Mouse (Mus musculus): ENCODE measurements around the gene Lrp5.
A peak's percentile ranks its signal among the peaks of the same experiment; 100 is the strongest.

Lrp5 gene

DNA sequence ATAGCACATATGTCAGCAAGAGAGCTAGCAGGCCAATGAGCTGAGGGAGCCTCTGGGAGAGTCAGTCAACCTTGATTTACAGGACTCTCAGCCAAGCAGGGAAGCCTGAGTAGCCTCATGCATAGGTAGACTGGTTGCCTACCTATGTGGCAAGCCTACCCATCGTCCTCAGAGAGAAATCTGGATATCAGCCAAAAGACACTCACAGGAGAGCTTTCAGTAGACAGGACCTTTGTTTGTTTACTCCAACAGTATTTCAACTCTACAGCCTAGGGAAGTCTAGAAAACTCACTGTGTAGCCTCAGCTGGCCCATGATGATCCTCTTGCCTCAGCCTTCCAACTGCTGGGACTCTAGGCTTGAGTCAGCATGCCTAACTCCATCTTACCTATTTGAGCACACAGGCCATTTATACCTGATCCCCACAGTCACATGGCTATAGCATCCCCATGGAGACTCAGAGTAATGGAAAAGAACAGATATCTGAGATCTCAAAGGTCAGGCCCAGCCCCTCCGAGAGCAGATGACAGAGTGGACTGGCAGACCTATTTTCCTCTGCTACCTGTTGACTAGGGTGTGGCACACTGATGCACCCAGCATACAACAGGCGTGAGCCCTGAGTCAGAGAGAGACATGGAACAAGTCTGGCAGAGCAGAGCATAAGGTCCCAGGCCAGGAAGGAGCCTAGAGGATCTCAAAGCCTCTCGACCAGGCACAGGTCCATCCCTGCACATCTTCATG, 73.7 kb downstream of the Lrp5 start:
- no peak for DNase-seq (ENCODE audit: low read depth, low spot score)

DNA sequence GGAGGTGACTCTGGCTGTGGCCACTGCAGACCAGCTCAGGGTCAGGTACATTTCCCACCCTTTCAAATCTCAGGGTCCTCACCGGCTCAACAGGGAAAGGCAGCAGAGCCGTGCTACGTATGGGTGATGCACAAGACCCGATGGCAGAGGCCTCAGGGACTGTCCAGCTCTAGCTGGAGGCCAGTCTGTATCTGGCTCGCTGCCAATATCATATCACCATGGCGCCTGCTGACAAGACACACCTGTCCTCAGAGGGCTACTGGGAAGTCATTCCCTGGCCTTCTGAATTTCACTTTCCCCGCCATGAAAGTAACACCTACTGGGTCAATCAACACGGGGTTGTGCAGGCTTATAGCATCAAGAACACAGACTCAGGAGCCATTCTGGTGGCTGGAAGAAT, 74.6 kb downstream of the Lrp5 start:
- no peak for DNase-seq (ENCODE audit: low read depth, low spot score)

DNA sequence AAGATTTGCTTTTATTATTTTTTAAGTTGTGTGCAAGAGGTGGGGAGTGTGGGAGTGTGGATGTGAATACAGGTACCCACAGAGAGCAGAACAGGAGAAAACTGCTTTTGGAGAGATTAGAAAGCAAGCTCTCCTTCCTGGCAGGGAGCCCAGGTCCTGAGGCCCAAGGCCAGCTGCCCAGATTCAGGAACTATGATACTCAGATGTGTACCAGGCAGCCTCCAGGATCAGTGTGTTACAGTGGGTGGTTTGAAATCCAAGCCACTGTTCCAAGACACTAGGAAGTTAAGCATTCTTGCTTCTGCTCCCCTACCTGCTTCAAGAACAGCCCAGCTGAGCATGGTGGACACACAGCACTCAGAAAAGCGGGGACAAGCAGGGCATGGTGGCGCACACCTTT, 75.5 kb downstream of the Lrp5 start:
- DNase-seq (ENCODE audit: low read depth, low spot score): no peak

DNA sequence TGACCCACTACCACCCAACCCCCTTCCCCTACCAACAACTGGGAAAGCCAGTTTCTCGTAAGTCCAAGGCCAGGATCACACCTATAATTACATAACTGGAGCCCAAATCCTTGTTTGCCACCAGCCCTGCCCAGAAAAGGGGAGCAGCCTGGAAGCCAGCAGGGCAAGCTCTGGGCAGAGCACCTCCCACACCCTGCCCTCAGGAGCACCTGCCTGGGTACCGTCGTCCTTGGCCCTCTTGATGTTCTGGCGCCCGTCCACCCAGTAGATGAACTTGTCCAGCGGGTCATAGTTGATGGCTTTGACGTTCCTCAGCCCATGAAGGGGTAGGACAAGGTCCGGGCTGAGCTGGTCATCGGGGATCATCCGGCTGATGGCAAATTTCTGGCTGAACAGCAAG, 76.5 kb downstream of the Lrp5 start:
- DNase-seq (ENCODE audit: low read depth, low spot score): no peak

DNA sequence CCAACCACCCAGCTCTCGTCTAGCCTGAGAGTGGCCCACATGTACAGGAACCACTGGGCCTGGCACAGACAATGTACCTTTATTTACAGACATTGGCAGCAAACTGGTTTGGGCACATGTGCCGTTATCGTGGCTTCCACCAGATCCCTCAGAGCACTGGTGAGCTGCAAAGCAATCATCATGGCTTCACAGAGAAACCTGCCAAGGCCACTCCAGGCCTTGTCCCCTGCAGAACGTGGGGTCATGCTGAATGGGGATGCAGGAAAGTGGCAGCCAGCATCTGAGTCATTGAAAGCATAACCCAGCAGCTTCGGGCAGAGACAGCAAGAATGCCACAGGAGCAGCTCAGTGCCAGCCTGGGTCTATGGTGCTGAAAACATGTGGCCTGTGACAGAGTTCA, 92.0 kb downstream of the Lrp5 start:
- DNase-seq (ENCODE audit: low read depth, low spot score): no peak

DNA sequence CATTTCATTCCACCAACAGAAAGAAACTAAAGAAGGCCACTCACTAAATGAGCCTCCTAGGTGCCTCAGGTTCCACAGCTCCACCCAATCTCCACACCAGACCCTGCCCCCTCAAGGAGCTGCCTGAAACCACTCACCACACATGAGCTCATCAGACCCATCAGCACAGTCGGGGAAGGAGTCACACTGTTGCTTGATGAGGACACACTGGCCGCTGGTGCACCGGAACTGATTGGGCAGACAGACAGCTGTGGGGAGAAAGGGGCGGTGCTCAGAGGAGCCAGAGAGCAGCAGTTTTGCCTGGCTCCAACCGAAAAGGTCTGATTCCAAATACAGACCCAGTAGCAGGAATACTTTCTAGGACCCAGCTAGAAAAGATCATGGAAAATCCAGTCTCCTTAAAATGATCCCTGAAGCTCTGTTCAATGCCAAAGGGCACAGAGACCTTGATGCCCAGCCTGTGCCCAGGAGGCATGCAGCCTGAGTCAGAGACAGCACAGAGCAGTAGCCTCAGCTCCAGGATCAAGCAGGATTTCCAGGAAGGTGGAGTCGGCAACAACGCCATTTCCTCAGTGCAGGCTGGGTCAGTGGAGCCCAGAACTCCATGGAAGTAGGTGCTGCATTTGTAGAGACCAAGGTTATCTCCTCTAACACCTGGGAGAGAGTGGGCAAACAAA, 92.8 kb downstream of the Lrp5 start:
- DNase-seq (ENCODE audit: low read depth, low spot score): no peak

DNA sequence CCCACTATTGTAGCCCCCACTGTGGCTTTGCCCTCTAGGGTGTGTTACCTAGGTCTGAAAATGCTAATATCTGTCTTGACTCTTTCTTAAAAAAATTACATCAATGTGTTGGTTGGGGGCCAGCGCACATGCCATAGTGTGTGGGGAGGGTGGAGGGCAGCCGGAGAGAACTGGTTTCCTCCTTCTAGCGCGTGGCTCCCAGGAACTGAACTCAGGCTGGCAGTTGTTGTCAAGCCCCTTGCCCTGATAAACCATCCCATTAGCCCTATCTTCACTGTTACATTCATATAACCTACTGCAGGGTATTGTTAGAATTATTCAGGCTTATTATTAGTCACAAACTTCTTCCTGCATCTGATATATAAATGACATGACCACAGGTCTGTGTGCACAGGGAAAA, 96.4 kb downstream of the Lrp5 start:
- no peak for DNase-seq (ENCODE audit: low read depth, low spot score)

DNA sequence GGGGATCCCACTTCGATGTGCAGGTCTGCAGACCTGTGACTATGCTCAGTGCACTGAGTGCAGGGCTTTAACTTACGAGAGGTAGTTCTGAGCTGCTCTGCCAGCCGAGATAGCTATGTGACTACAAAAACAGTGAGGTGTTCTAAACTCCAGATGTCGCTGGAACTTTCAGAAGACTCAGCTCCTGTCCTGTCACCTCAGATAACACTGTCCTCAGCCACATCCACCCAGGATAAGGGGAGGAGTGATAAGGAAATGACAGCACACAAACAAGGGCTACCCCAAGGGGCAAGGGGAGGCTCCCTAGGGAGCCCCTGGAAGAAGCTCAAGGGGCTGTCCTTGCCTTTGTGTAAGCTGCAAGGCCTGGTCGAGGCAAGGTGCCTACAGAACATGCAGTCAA, 96.8 kb downstream of the Lrp5 start:
- no peak for DNase-seq (ENCODE audit: low read depth, low spot score)

DNA sequence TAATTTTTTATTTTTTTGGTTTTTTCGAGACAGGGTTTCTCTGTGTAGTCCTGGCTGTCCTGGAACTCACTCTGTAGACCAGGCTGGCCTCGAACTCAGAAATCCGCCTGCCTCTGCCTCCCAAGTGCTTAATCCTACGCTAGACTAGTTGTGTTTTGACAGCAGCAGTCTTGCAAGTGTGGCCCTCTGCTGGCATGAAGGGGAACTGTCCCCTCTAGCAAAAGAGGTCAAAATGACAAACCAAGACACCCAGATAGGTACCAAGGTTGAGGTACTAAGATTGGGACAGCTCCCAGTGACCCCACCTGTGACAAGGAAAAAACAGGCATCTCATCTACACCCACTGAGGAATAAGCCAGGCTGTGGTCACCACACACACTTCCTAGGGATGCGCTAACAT, 98.6 kb downstream of the Lrp5 start:
- peak; percentile 78 for DNase-seq (ENCODE audit: low read depth, low spot score)

DNA sequence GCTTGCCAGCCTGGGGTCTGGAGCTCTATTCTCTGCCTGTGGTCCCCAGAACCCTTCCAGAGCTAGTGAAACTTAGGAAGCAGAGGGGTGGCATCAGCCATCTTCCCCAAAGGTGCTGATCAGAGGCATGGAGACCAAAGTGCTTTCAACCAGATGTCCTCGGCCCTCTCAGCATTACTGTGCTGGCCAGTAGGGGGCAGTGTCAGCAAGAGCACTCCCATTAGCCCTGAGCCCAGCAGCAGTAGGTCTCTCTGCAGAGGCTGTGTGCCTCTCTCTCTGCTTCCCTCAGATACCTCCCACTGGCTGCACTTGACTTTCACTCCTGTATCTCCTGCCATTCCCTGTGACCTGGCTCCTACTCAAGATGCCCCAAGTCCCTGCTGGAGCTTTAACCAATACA, 99.8 kb downstream of the Lrp5 start:
- peak; percentile 87 for DNase-seq (ENCODE audit: low read depth, low spot score)

DNA sequence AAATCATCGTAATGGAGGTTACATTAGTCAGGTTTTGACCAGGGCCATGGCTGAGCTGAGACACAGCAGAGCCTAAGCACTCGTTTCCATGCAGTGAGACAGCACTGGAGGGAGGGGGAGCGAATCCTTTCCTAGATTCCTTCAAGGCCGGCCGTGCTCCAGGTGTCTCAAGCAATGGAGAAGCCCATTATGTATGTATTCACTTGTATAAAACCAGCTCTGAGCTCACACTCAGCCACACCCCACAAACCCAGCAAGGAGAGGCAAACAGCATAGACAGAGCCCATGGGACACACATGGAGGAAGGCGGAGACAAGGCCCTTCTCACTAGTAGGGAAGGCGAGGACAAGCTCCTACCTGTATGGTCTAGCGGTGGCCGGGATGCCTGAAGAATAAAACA, 100.3 kb downstream of the Lrp5 start:
- DNase-seq (ENCODE audit: low read depth, low spot score): peak; percentile 84

DNA sequence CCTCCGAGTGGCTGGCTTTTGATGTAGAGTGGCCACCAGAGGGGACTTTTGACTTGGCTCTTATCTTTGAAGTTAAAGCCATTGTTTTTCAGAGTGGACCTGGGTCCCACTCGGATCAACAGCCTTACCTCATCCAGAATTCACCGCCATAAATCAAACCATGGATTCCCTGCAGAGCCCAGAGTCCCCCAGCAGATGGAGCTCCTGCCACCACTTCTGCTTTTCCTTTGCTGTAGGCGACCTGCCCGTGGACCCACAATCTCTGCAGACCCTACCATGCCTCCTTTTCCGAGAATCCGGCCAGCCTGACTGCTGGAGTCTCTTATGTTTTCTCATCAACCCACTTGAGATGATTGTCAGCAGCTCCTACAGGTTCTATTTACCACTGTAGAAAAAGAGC, 105.0 kb downstream of the Lrp5 start:
- DNase-seq (ENCODE audit: low read depth, low spot score): peak; percentile 79

DNA sequence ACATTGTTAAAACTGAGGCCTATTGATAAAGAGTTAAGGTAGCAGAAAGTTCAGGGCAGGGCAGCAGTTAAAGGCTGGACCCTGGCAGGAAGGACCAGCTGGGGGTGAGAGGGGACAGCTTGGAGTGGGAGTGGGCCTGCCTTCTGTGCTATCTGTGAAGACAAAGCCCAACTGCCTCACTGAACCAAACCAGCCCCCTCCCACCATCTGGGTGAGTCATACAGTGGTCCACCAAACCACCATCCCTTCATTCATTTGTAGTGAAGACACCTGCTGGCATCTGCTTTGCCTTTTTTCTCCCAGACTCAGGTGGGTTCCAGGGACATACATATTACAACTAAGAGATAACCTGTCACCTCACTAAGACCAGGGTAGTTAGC, 108.5 kb downstream of the Lrp5 start:
- no peak for DNase-seq (ENCODE audit: low read depth, low spot score)

DNA sequence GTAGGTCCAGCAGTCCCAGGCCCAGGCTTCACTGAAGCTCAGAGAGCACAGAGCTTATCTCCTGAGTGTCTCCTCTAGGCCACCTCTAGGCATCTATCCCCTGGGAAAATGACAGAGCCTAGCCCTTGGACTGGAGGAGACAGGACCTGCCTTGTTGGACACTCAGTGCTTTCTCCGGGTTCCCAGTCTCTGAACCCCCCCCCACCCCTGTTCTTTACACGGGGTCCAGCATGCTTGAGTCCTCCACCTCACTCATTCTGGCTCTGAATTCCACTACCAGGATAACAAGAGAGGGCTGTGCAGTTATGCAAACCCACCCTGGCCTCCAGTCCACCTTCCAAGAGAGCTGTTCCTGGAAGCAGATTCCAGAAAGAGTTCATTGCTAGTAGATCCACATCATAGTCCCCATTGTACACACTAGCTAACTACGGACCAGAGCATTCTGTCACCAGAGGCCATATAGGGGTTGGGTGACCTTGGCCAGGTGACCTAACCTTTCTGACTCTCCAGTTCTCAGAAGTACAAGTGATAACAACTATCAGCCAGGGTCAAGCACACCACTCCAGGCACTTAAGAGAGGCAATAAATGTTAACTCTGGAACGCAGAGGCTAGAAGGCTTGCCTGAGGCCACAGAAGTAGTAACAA, 109.0 kb downstream of the Lrp5 start:
- DNase-seq (ENCODE audit: low read depth, low spot score): peak; percentile 62

DNA sequence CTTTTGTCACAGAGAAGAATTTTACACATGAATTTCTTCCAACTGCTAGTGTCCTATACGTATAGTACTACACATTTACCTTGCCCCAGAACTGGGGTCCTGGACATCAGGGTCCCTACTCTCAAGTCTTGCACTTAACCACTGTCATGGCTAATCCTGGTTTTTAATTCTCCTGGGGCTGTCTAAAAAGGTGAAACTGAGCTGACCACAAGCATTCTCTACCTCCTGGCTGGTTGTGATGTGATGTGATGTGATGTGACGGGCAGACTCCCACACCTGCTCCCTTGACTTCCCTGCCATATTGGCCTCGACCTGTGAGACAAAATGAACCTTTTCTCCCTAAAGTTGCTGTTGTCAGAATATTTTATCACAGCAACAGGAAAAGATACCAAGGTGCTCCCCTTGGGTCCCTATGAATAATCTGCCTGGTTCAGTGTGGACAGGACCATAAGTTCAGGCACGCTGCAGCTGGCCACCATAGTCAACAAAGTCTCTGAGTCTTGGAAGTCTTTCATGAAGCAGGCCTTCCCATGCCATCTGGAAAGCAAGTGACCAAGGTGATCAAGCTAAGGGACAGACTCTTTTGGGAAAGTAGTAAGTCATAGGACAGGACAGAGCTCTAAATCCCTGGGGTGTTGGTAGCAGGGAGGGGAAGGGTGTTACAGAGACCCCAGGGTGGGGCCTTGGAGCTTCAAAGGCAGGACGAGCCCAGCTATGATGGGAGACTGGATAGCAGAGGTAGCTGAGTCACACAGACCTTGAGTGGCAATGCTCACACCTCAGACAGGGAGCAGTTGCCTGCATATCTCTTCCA, 109.7 kb downstream of the Lrp5 start:
- DNase-seq (ENCODE audit: low read depth, low spot score): no peak

DNA sequence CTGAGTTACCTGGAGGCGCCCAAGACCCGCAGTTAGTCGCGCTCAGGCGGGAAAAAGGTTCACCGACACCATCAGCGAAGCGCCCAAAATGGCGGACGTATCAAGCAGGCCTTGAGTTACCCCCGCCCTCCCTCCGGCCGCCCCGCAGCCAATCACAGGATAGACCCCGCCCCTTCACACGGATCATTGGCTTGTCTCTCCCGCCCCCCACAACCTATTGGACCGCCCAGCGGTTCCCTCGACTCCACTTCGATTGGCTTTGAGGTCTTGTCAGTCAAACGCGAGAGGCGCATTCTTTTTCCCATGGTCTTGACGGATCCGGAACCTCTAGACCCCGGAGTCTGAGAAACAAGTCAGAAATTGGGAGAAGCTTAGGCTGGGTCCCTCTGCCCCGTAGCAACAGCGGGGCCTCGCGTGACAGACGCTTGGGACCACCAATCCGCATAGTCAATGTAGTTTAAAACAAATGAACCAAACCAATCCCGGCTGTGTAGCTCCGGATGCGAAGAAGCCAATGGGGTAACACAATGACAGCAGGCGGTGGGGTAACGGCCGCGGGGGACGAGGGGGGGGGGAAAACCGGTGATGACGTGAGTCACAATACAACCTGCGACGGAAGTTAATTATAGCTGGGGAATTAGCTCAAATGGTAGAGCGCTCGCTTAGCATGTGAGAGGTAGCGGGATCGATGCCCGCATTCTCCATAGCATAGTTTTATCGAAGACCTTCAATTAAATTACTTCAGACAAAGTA, 110.6 kb downstream of the Lrp5 start, which contains the start of gene Ppp6r3:
TSS of gene Ppp6r3 (minus strand) at position 118 of the 753 bp plus-strand sequence.
- peak; percentile 100 for DNase-seq (ENCODE audit: low read depth, low spot score)

DNA sequence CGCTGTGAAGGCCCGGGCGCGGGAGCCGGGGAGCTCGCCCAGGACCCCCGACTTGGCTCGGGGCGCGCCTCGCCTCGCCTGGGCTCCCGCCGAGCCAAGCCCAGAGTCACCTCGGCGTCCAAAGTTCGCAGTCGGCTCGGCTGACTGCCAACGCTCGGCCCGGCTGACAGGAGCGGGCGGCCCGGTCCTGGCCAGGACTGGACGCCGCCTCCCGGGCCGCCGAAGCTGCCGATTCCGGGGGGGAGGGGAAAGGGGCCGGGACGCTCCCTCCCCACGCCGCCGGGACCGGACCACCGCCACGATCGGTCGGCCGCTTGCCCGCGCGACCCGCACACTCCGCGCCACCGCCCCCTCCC, 111.1 kb downstream of the Lrp5 start:
- DNase-seq (ENCODE audit: low read depth, low spot score): no peak

DNA sequence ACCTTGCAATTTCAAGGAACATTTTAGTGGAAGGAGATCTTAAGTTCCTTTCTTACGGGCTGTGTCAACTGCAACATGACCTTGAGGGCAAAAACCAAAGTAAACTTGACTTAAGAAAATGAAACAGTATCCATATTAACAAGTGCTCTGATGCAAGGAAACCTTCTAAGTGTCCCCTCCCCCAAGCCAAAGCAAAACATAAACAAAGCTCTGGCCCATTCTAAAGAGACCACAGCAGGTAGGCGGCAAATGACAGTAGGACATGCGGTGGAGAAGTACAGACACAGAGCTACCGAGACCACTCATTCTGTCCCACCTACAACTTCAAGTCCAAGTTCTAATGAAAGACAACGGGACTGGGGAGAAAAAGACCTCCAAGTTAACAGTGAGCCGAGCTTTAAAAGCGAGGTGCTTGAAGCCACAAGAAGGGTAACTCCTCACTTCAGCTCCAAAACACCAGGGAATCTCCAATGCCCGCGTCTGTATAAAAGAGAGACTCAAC, 111.7 kb downstream of the Lrp5 start:
- DNase-seq (ENCODE audit: low read depth, low spot score): peak; percentile 45

DNA sequence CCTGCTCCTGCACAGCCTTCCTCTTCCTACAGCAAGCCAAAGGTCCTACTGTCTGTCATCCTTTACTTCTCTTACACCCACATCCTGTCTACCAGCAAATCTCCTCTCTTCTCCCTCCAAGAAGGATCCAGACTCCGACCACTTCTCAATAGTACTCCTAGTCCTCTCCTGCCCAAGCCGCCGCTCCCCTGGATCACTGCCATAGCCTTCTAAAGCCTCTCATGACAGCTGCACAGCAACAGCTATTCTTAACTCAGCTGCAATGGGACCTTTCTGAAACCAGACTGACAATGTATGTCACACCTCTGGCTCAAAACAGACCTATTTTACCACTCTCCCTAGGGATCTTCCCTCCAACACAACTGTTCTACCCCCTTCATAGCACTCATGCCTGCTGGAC, 122.1 kb downstream of the Lrp5 start:
- no peak for DNase-seq (ENCODE audit: low read depth, low spot score)

DNA sequence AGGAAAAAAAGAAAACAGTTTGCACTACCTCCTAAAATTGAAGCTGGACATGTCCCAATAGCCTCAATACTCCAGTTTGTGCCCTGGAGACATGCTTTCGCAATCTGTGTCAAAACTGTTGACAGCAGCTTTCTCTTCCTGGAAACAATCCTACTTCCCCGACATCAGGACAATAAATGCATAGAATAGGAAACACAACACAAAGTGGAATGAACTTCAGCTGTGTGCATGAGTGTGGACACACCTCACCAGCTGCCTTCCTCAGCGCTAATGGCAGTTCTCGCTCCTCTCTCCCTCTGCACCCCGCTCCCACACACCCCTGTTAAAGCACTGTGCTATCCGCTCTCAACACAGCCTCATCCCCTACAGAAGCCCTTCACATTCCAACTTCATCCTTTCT, 123.6 kb downstream of the Lrp5 start:
- no peak for DNase-seq (ENCODE audit: low read depth, low spot score)

DNA sequence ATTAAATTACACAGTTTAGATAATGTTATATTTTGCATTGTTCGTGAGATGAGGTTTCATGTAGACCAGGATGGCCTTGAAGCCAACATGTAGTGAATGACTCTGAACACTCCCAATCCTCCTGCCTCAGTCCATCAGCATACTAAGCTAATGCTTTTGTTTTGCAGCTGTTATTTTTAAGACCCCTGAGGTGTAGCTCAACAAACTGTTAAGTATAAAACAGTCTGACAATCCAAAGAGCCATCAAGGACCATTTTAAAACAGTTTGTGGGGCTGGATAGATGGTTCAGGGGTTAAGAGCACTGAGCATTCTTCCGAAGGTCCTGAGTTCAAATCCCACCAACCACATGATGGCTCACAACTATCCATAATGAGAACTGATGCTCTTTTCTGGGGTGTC, 124.1 kb downstream of the Lrp5 start:
- DNase-seq (ENCODE audit: low read depth, low spot score): peak; percentile 43
